ENCODE assay signal across 8 mouse cellular contexts in the genomic region with DNA sequence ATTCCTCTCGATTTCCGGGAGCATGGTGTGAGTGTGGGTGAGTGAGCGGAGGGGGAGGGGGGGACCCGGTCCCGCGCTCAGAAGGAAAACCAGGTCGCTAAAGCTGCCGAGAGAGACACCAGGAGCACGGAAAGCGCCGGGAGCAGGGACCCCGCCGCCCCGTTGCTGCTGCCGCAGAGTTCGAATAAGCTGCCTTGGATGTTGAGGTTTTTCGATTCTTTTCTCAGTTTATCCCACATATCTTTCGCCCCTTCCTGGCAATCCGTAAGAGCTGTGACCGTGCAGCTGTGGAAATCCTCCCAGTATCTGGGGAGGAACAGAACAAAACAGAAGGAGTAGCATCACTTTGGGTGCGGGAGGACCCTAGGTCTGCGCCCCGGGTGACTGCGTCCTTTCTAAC. TPM values are rescaled to one million over a fixed set of nuclear protein-coding genes. Genes with fewer than 3 reads are reported as not detected.
DNase-seq lines count a peak whose midpoint lies in the region; ATAC-seq and TF ChIP-seq lines count a peak whose summit lies in the region.

No protein-coding gene starts in this region.

- TF ChIP-seq CTCF in hindbrain, postnatal 0 days (IDR thresholded peaks at IDR 0.05; ENCODE audit: low read depth): no peak
- TF ChIP-seq CTCF in midbrain, postnatal 0 days (IDR thresholded peaks at IDR 0.05): no peak

- H3K4me2 ChIP-seq in heart, embryonic 16.5 days (ENCODE audit: low read depth, low read length): peak overlapping the region; percentile 62
- peak overlapping the region; percentile 59 for H3K4me2 ChIP-seq in hindbrain, postnatal 0 days (ENCODE audit: low read depth, low read length)
- H3K4me2 ChIP-seq in midbrain, postnatal 0 days (ENCODE audit: low read depth, low read length, poor library complexity, severe bottlenecking): peak overlapping the region; percentile 60

- DNase-seq in heart, postnatal 14 days: no peak
- peak; percentile 47 for DNase-seq in Muller cell, postnatal 12 days (ENCODE audit: inconsistent ontology term)
- DNase-seq in embryo, embryonic 10 days (ENCODE audit: low spot score): peak; percentile 29
- DNase-seq in hindbrain, postnatal 0 days (ENCODE audit: low spot score): peak; percentile 53
- peak; percentile 43 for DNase-seq in midbrain, postnatal 0 days (ENCODE audit: low spot score)
- no peak for DNase-seq in urinary bladder, adult 2 months (ENCODE audit: low spot score)

- H3K9ac ChIP-seq in heart, embryonic 16.5 days (ENCODE audit: low read length): no peak overlapping the region
- peak overlapping the region; percentile 40 for H3K9ac ChIP-seq in hindbrain, postnatal 0 days (replicated peaks; ENCODE audit: low read length)
- peak overlapping the region; percentile 66 for H3K9ac ChIP-seq in midbrain, postnatal 0 days (replicated peaks; ENCODE audit: low read length, poor library complexity, severe bottlenecking)

- intact Hi-C loops in heart, postnatal 14 days (cut with DNase I): loop anchor here (5.0 kb wide), 1 partner anchor 444 kb away; no protein-coding TSS in a partner anchor

- 2% methylated on average over 24 of the region's 24 CpGs for WGBS in heart, embryonic 16.5 days
- WGBS in hindbrain, postnatal 0 days: under 1% methylated on average over 24 of the region's 24 CpGs
- whole genome bisulfite sequencing in midbrain, postnatal 0 days: under 1% methylated on average over 24 of the region's 24 CpGs

- no peaks in the 10 kb centered on the region; the same call in 1 of the 2 replicates for H3K9me3 ChIP-seq in heart, embryonic 16.5 days (replicated peaks; ENCODE audit: control insufficient read depth, low read length)
- H3K9me3 ChIP-seq in hindbrain, postnatal 0 days (ENCODE audit: low read length): no peaks in the 10 kb centered on the region
- H3K9me3 ChIP-seq in midbrain, postnatal 0 days (ENCODE audit: low read length): no peaks in the 10 kb centered on the region

- peaks cover 8% of the 10 kb centered on the region; the same call in 1 of the 2 replicates for H3K4me1 ChIP-seq in heart, embryonic 16.5 days (ENCODE audit: control insufficient read depth, insufficient read depth, low read length)
- H3K4me1 ChIP-seq in hindbrain, postnatal 0 days (ENCODE audit: insufficient read depth, low read length): 0 out of 2 replicates have a peak, but pooled peaks cover 8% of the 10 kb centered on the region
- H3K4me1 ChIP-seq in midbrain, postnatal 0 days (ENCODE audit: insufficient read depth, low read length): no peaks in the 10 kb centered on the region

- peak overlapping the region; percentile 47 for H3K4me3 ChIP-seq in heart, embryonic 16.5 days (ENCODE audit: low read length)
- peak overlapping the region; percentile 22 for H3K4me3 ChIP-seq in hindbrain, postnatal 0 days (ENCODE audit: low read length)
- peak overlapping the region; percentile 40 for H3K4me3 ChIP-seq in midbrain, postnatal 0 days (ENCODE audit: low read depth, low read length)

- no peak overlapping the region for H3K27ac ChIP-seq in heart, embryonic 16.5 days (ENCODE audit: low read length)
- H3K27ac ChIP-seq in hindbrain, postnatal 0 days: peak overlapping the region; percentile 78
- peak overlapping the region; percentile 92 for H3K27ac ChIP-seq in midbrain, postnatal 0 days (ENCODE audit: low read depth, low read length)

- H3K36me3 ChIP-seq in heart, embryonic 16.5 days (ENCODE audit: control insufficient read depth, insufficient read depth): no peaks in the 10 kb centered on the region
- H3K36me3 ChIP-seq in hindbrain, postnatal 0 days (ENCODE audit: insufficient read depth, low read length): no peaks in the 10 kb centered on the region
- H3K36me3 ChIP-seq in midbrain, postnatal 0 days (ENCODE audit: insufficient read depth, low read length): no peaks in the 10 kb centered on the region

- H3K27me3 ChIP-seq in heart, embryonic 16.5 days (ENCODE audit: control insufficient read depth, insufficient read depth, low read length): peaks cover 87% of the 10 kb centered on the region
- peaks cover 34% of the 10 kb centered on the region for H3K27me3 ChIP-seq in hindbrain, postnatal 0 days (ENCODE audit: insufficient read depth, low read length)
- H3K27me3 ChIP-seq in midbrain, postnatal 0 days (ENCODE audit: insufficient read depth, low read length): no peaks in the 10 kb centered on the region; the same call in 1 of the 2 replicates

- ATAC-seq in heart, embryonic 16.5 days (replicated peaks; ENCODE audit: extremely low read depth, insufficient read depth, low FRiP score): no peak
- 0 out of 2 replicates have a peak, but pooled peaks have one; percentile 0 for ATAC-seq in hindbrain, postnatal 0 days
- no peak for ATAC-seq in midbrain, postnatal 0 days (ENCODE audit: low FRiP score)
- ATAC-seq in megakaryocyte-erythroid progenitor cell, adult 5-6 weeks (replicated peaks; ENCODE audit: low FRiP score, low TSS enrichment, poor library complexity, severe bottlenecking): no peak

RNA-seq across cellular contexts. Expression of gene Nrn1, which starts 8.4 kb away (rescaled TPM):
- 2.6 and 2.8 TPM in 2 replicates for polyA plus RNA-seq in heart, embryonic 16.5 days (2015; fragmentation: Nextera tagmentation; extraction: Ambion mirVana)
- total RNA-seq in heart, postnatal 14 days (2021): 1 to 10 TPM; 1.3 to 1.7 TPM
- total RNA-seq in hindbrain, postnatal 0 days (2014; rRNA removed): 112 and 125 TPM in 2 replicates
- 73.8 and 76.0 TPM in 2 replicates for polyA plus RNA-seq in hindbrain, postnatal 0 days (2015; fragmentation: Nextera tagmentation; extraction: Ambion mirVana)
- total RNA-seq in midbrain, postnatal 0 days (2014; rRNA removed): 122 and 155 TPM in 2 replicates
- polyA plus RNA-seq in midbrain, postnatal 0 days (2015; fragmentation: Nextera tagmentation; extraction: Ambion mirVana): 54.0 and 67.8 TPM in 2 replicates
- total RNA-seq in megakaryocyte-erythroid progenitor cell, adult 5-6 weeks (2014; fragmentation: Nextera tagmentation): not detected in 2 replicates
- total RNA-seq in megakaryocyte-erythroid progenitor cell, adult 5-6 weeks (2017): not detected in 2 replicates
- 39.9 and 51.6 TPM in 2 replicates for polyA plus RNA-seq in urinary bladder, adult 2 months (2012; rRNA removed)

Comparison
In these comparisons a context has a peak if more than half of its experiments do, and no peak if none do; other contexts are left out.
1. DNase-seq: peak in Muller cell, postnatal 12 days (single experiment), embryo, embryonic 10 days (single experiment), hindbrain, postnatal 0 days (single experiment) and midbrain, postnatal 0 days (single experiment); none in heart, postnatal 14 days (0 of 2) and urinary bladder, adult 2 months (single experiment).
2. RNA of gene Nrn1, which starts 8.4 kb away (total RNA-seq): 122 to 155 TPM in midbrain, postnatal 0 days and 112 to 125 TPM in hindbrain, postnatal 0 days; 1.3 to 1.7 TPM in heart, postnatal 14 days and not detected in megakaryocyte-erythroid progenitor cell, adult 5-6 weeks; every median in the first group is over 10 times any median in the second.
3. Peak in every context shown above with its lines, with median percentiles within 50 percentile points of each other: H3K4me2 ChIP-seq and H3K4me3 ChIP-seq.